Mouse (Mus musculus): ENCODE measurements around the gene Inafm2. TPM values are rescaled to one million over a fixed set of nuclear protein-coding genes. Genes with fewer than 3 reads are reported as not detected.

Inafm2 gene
- total RNA-seq, 4 experiments from 2014 or later, result 45.3 to 49.6 (median 47.4) TPM

DNA sequence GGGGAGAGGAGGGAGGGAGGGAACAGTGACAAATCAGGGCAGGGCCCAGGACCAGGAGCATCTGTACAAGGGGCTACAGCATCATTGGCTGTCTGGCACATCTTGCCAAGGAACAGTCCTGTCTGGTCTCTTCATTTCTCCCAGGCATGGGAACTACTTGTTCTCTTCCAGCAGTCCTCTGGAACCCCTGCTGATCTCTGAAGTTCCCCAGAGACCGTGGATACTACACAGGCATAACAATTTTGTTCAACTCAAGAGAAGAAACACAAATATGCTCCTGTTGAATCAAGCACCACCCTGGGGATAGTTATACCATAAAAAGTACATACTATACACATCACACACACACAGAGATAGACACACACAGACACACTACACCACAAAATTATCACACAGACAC, 35.6 kb downstream of the Inafm2 start:
- no peak for DNase-seq (ENCODE audit: low spot score in 2 of 2)

DNA sequence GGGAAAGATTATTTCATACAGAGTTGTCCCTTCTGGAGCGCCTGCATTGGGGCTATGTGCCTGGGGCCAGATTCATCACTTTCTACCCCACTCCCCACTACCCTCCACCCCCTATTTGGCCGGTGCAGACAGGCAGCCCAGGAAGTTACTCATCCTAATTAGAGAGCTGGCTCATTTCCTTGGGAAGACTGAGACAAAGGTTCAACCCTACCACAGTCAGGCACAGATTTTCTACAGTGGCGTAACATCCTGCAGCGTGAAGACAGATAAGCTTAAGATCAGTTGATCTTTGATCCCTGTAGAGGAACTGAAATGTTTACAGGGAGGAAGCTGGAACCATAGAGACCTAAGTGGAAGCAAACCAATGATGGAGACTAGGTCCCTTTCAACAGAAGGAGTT, 36.7 kb downstream of the Inafm2 start:
- DNase-seq (ENCODE audit: low spot score in 2 of 2), result no peak

DNA sequence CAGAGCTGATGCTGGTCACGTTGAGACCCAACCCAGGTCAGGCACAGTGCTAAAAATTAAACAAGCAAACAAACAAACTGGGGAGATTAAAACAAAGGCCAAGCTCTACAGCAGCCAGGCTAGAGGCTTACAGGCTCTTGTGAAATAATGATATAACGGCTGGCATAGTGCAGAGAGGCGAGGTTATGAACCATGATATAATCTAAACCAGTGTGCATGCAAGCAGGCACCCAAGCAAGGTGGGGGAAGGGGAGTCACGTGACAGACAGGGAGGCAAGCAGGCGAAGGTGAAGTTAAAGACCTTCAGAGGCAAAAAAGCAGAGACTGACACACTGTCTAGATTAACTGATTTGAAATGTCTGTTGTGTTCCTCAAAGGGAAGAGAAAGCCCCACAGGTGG, 37.5 kb downstream of the Inafm2 start:
- no peak for DNase-seq (ENCODE audit: low spot score in 2 of 2)

DNA sequence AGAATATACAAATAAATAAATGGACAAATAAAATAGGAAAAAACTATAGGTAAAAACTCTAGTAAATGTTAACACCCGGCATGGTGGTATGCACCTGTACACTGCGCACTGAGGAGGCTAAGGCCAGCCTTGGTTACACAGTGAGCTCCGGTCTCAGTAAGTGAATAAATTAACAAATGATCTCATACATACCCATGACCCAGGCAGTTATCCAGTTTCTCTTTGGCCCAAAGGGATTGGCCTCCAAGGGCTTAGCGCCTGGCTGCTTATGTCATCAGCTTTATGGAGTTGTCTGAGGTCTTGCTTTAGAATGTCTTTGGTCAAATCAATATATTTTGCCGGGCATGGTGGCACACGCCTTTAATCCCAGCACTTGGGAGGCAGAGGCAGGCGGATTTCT, 38.1 kb downstream of the Inafm2 start:
- DNase-seq (ENCODE audit: low spot score in 2 of 2), result no peak

DNA sequence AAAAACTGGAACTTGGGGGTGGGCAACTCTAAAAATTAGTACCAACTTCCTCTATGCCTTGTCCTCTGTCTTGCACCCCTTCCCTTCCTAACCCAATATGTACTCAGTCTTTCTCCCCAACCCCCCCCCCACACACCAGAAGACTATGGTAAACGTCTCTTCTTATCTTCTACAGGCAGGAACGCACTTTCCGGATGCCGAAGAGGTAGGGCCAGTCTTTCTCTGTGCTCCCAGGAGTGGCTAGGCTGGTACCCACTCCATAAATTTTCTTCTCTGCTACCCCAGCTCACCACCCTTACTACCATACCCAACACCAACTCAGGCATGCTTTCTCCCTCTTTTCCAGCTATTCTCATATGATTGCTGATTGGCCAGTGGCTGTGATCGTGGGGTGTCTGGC, 41.0 kb downstream of the Inafm2 start:
- no peak for DNase-seq (ENCODE audit: low spot score in 2 of 2)

DNA sequence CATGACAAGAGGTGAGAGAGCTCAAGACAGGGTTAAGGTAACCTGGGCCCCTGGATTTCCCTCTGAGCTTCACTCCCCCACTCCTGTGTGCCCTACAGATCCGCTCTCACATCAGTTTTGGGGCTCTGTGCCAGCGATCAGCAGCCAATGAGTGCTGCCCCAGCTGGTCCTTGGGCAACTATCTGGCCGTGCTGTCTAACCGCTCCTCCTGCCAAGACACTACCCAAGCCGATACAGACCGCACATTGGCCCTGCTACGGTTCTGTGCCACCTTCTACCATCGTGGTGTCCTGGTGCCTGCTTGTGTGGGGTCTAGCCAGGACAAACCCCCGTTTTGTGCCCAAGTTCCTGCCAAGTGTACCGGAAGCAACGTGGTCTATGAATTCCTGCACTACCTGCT, 43.9 kb downstream of the Inafm2 start:
- no peak for DNase-seq (ENCODE audit: low spot score in 2 of 2)

DNA sequence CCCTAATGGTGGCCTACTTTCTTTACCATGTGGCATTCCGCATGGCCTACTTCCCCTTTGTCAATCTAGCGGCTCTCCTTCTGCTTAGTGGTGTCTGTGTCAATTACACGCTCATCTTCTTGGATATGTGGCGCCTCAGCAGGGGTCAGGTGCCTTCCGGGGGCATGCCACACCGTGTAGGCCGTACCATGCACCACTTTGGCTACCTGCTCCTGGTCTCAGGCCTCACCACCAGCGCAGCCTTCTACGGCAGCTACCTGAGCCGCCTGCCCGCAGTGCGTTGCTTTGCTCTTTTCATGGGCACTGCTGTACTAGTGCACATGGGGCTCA, 44.6 kb downstream of the Inafm2 start:
- no peak for DNase-seq (ENCODE audit: low spot score in 2 of 2)

DNA sequence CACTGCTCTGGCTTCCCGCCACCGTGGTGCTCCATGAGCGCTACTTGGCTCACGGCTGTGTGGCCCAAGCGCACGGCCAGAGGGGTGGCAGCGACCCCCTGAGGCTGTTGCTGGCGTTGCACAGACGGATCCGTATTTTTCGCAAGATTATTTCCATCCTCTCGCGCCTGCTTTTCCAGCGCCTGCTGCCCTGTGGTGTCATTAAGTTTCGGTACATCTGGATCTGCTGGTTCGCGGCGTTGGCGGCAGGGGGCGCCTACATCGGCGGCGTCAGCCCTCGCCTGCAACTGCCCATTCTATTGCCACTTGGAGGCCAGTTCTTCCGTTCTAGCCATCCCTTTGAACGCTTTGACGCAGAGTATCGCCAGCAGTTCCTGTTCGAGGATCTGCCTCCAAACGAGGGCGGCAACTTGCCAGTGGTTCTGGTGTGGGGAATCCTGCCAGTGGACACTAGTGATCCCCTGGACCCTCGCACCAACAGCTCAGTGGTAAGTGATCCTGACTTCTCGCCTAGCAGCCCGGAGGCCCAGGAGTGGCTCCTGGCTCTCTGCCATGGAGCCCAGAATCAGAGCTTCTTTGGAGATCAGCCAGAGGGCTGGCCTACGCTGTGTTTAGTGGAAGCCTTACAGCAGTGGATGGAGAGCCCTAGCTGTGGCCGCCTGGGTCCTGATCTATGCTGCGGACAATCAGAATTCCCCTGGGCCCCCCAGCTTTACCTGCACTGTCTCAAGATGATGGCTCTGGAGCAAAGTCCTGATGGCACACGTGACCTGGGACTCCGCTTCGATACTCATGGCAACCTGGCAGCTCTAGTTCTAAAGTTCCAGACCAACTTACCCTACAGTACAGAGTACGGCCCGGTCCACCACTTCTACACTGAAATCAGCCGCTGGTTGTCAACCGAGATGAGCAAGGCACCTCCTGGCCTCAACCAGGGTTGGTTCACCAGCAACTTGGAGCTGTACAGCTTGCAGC, 45.3 kb downstream of the Inafm2 start:
- peak; percentile 33 to 34 for DNase-seq (ENCODE audit: low spot score in 2 of 2)

DNA sequence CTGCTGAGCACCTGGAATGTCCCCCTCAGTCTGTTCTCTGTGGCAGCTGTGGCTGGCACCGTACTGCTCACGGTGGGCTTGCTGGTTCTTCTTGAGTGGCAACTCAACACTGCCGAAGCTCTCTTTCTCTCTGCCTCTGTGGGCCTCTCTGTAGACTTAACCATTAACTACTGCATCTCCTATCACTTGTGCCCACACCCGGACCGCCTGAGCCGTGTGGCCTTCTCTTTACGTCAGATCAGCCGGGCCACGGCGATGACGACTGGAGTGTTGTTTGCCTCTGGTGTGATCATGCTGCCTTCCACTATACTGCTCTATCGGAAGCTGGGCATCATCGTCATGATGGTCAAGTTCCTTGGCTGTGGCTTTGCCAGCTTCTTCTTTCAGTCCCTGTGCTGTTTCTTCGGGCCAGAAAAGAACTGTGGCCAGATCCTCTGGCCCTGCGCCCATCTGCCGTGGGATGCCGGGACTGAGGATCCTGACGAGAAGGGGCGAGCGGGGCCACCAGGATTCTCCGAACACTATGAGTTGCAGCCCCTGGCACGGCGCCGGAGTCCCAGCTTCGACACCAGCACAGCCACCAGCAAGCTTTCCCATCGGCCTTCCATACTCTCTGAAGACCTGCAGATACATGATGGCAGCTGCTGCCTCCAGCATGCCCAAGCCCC, 46.2 kb downstream of the Inafm2 start:
- no peak for DNase-seq (ENCODE audit: low spot score in 2 of 2)

DNA sequence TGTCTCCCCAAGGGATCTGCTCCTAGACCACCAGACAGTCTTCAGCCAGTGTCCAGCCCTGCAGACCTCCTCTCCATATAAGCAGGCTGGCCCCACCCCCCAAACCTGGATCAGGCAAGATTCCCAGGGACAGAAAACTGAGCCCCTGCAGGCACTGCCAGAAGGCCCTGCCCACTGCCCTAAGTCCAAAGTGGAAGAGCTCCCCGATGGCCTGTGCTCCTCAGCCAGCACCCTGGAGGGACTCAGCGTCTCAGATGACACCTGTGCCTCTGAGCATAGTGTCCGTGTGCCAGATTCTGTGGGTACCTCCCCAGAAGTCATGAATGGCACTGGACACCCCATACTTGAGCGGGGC, 46.7 kb downstream of the Inafm2 start:
- no peak for DNase-seq (ENCODE audit: low spot score in 2 of 2)

DNA sequence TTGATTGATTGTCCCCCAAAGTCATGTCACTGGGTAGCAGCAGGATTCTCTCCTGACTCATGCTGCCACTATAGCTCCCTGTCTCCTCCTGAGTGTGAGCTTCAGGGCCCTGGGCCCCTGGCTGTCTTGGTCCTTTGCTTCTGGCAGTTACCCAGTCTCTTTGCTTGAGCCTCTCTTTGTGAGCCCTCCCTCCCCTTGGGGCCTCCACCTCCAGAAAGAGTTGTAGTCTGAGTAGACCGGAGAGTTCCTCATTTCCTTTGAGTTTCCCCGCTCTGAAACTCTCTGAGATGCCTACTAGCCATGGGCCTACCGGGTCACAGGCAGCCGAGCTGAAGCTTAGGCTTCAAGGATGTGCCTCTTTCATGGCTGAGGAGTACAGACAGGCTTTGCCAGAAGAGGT, 48.1 kb downstream of the Inafm2 start:
- DNase-seq (ENCODE audit: low spot score in 2 of 2), result no peak

Other genes with a start within 250 kb of the Inafm2 start
- gene Bmf, start 196.1 kb upstream of the Inafm2 start, total RNA-seq (2022), result 1 to 10 TPM; 3.4 to 5.2 (median 4.7) TPM
- gene Bub1b, start 147.5 kb upstream of the Inafm2 start, total RNA-seq (2022), result 1 to 10 TPM in 3 of 4 experiments, under 1 TPM in 1; 0.98 to 2.6 (median 1.8) TPM
- gene Pak6, start 82.5 kb upstream of the Inafm2 start, total RNA-seq (2022), result 10 to 100 TPM; 68.1 to 87.8 (median 77.2) TPM
- gene Ankrd63, start 41.8 kb upstream of the Inafm2 start, total RNA-seq (2022), result 10 to 100 TPM; 36.4 to 40.9 (median 38.5) TPM
- 1 to 10 TPM; 2.9 to 5.7 (median 4.3) TPM for gene Plcb2, start 17.3 kb upstream of the Inafm2 start, total RNA-seq (2022)
- gene Ccdc9b, start 16.9 kb downstream of the Inafm2 start, total RNA-seq (2022), result 1 to 10 TPM; 4.2 to 6.3 (median 5.7) TPM
- gene Phgr1, start 27.0 kb downstream of the Inafm2 start, total RNA-seq (2022), result not detected
- gene Disp2, start 34.0 kb downstream of the Inafm2 start, total RNA-seq (2022), result 100 to 1,000 TPM; 179 to 192 (median 185) TPM
- 1 to 10 TPM in 3 of 4 experiments, under 1 TPM in 1; 0.97 to 1.9 (median 1.5) TPM for gene Knstrn, start 68.2 kb downstream of the Inafm2 start, total RNA-seq (2022)
- 10 to 100 TPM; 72.7 to 88.6 (median 75.3) TPM for gene Ivd, start 116.2 kb downstream of the Inafm2 start, total RNA-seq (2022)
- gene Bahd1, start 154.6 kb downstream of the Inafm2 start, total RNA-seq (2022), result 10 to 100 TPM; 41.8 to 49.3 (median 42.6) TPM
- 1 to 10 TPM; 2.6 to 4.1 (median 3.3) TPM for gene Chst14, start 180.7 kb downstream of the Inafm2 start, total RNA-seq (2022)